Mouse (Mus musculus): Measurements from ENCODE around the gene Ech1. TPM values are rescaled to one million over a fixed set of nuclear protein-coding genes. Genes with fewer than 3 reads are reported as not detected.

The Ech1 gene
- total and polyA plus RNA-seq, 2 experiments: 625 to 636 TPM

GRCm38 (mm10) chr7:28818436-28818835 is 6.6 kb upstream of the Ech1 start:
- Histone ChIP-seq H3K9ac (ENCODE audit: low read depth, low read length) (no peak overlapping the region), H3K36me3 (ENCODE audit: control insufficient read depth, insufficient read depth, low read length) (peaks cover 85% of the 10 kb centered on the region), H3K4me1 (ENCODE audit: control insufficient read depth, insufficient read depth, low read length) (peaks cover 39% of the 10 kb centered on the region)

GRCm38 (mm10) chr7:28818861-28819452 is 6.1 kb upstream of the Ech1 start:
- 56% methylated on average over 4 of the region's 4 CpGs for WGBS
- H3K27me3 ChIP-seq (ENCODE audit: control insufficient read depth, insufficient read depth, low read length): no peaks in the 10 kb centered on the region
- H3K27ac ChIP-seq (replicated peaks; ENCODE audit: insufficient read depth, low read depth, low read length): no peak overlapping the region
- H3K4me3 ChIP-seq (ENCODE audit: insufficient read depth, low read depth, low read length): no peak overlapping the region
- TF ChIP-seq CTCF (IDR thresholded peaks at IDR 0.05; ENCODE audit: low read depth, low read length) (no peak), POLR2A (IDR thresholded peaks at IDR 0.05; ENCODE audit: extremely low read depth, insufficient read depth, low read length) (no peak)
- H3K79me2 ChIP-seq (ENCODE audit: control insufficient read depth, insufficient read depth, low read length): peaks cover 9% of the 10 kb centered on the region; the same call in 1 of the 2 replicates
- H3K4me1 ChIP-seq (ENCODE audit: control insufficient read depth, insufficient read depth, low read length): peaks cover 41% of the 10 kb centered on the region
- no peak overlapping the region for H3K9ac ChIP-seq (ENCODE audit: low read depth, low read length)
- DNase-seq (ENCODE audit: extremely low read depth, low read depth, low spot score): no peak
- peaks cover 80% of the 10 kb centered on the region for H3K36me3 ChIP-seq (ENCODE audit: control insufficient read depth, insufficient read depth, low read length)

More at GRCm38 (mm10) chr7:28818436-28818835, 6.6 kb upstream of the Ech1 start:
- WGBS: 84% methylated on average over 18 of the region's 18 CpGs
- DNase-seq (ENCODE audit: extremely low read depth, low read depth, low spot score): no peak
- Histone ChIP-seq H3K27me3 (ENCODE audit: control insufficient read depth, insufficient read depth, low read length) (no peaks in the 10 kb centered on the region), H3K27ac (replicated peaks; ENCODE audit: insufficient read depth, low read depth, low read length) (no peak overlapping the region), H3K4me3 (ENCODE audit: insufficient read depth, low read depth, low read length) (no peak overlapping the region), H3K79me2 (ENCODE audit: control insufficient read depth, insufficient read depth, low read length) (peaks cover 9% of the 10 kb centered on the region; the same call in 1 of the 2 replicates)
- TF ChIP-seq POLR2A (IDR thresholded peaks at IDR 0.05; ENCODE audit: extremely low read depth, insufficient read depth, low read length): no peak
- TF ChIP-seq CTCF (IDR thresholded peaks at IDR 0.05; ENCODE audit: low read depth, low read length): no peak

- Histone ChIP-seq H3K79me2 (ENCODE audit: control insufficient read depth, insufficient read depth, low read length) (peaks cover 9% of the 10 kb centered on the region; the same call in 1 of the 2 replicates), H3K27ac (replicated peaks; ENCODE audit: insufficient read depth, low read depth, low read length) (no peak overlapping the region), H3K4me1 (ENCODE audit: control insufficient read depth, insufficient read depth, low read length) (peaks cover 48% of the 10 kb centered on the region), H3K9ac (ENCODE audit: low read depth, low read length) (no peak overlapping the region), H3K27me3 (ENCODE audit: control insufficient read depth, insufficient read depth, low read length) (no peaks in the 10 kb centered on the region), H3K36me3 (ENCODE audit: control insufficient read depth, insufficient read depth, low read length) (peaks cover 74% of the 10 kb centered on the region), H3K4me3 (ENCODE audit: insufficient read depth, low read depth, low read length) (no peak overlapping the region)
- TF ChIP-seq POLR2A (IDR thresholded peaks at IDR 0.05; ENCODE audit: extremely low read depth, insufficient read depth, low read length) (no peak), CTCF (IDR thresholded peaks at IDR 0.05; ENCODE audit: low read depth, low read length) (no peak)
- WGBS: 75% methylated on average over 4 of the region's 4 CpGs
- no peak for DNase-seq (ENCODE audit: extremely low read depth, low read depth, low spot score)
These were observed 5.4 kb upstream of the Ech1 start for GRCm38 (mm10) chr7:28819571-28819970.

GRCm38 (mm10) chr7:28820358-28821260 is 4.4 kb upstream of the Ech1 start:
- Histone ChIP-seq H3K27me3 (ENCODE audit: control insufficient read depth, insufficient read depth, low read length) (no peaks in the 10 kb centered on the region), H3K79me2 (ENCODE audit: control insufficient read depth, insufficient read depth, low read length) (0 out of 2 replicates have a peak, but pooled peaks cover 5% of the 10 kb centered on the region), H3K36me3 (ENCODE audit: control insufficient read depth, insufficient read depth, low read length) (peaks cover 64% of the 10 kb centered on the region), H3K4me1 (ENCODE audit: control insufficient read depth, insufficient read depth, low read length) (peaks cover 49% of the 10 kb centered on the region), H3K9ac (ENCODE audit: low read depth, low read length) (no peak overlapping the region), H3K27ac (replicated peaks; ENCODE audit: insufficient read depth, low read depth, low read length) (peak overlapping the region; percentile 3), H3K4me3 (ENCODE audit: insufficient read depth, low read depth, low read length) (no peak overlapping the region)
- WGBS: 58% methylated on average over 12 of the region's 12 CpGs
- DNase-seq (ENCODE audit: extremely low read depth, low read depth, low spot score): peak; percentile 70
- TF ChIP-seq POLR2A (IDR thresholded peaks at IDR 0.05; ENCODE audit: extremely low read depth, insufficient read depth, low read length) (no peak), CTCF (IDR thresholded peaks at IDR 0.05; ENCODE audit: low read depth, low read length) (no peak)

- no peak overlapping the region for H3K9ac ChIP-seq (ENCODE audit: low read depth, low read length)
- H3K36me3 ChIP-seq (ENCODE audit: control insufficient read depth, insufficient read depth, low read length): peaks cover 56% of the 10 kb centered on the region
- peaks cover 50% of the 10 kb centered on the region for H3K4me1 ChIP-seq (ENCODE audit: control insufficient read depth, insufficient read depth, low read length)
- H3K79me2 ChIP-seq (ENCODE audit: control insufficient read depth, insufficient read depth, low read length): peaks cover 2% of the 10 kb centered on the region; the same call in 1 of the 2 replicates
- no peak overlapping the region for H3K4me3 ChIP-seq (ENCODE audit: insufficient read depth, low read depth, low read length)
- DNase-seq (ENCODE audit: extremely low read depth, low read depth, low spot score): peak; percentile 74
- TF ChIP-seq CTCF (IDR thresholded peaks at IDR 0.05; ENCODE audit: low read depth, low read length): no peak
- no peak for TF ChIP-seq POLR2A (IDR thresholded peaks at IDR 0.05; ENCODE audit: extremely low read depth, insufficient read depth, low read length)
- H3K27me3 ChIP-seq (ENCODE audit: control insufficient read depth, insufficient read depth, low read length): no peaks in the 10 kb centered on the region
- WGBS: 24% methylated on average over 10 of the region's 10 CpGs
- peak overlapping the region; percentile 3 for H3K27ac ChIP-seq (replicated peaks; ENCODE audit: insufficient read depth, low read depth, low read length)
These were observed 3.7 kb upstream of the Ech1 start for GRCm38 (mm10) chr7:28821261-28821831.
